In genomic region chr3:89417840-89418169, GRCm38 (mm10) we compare ENCODE assay signal across 8 mouse cellular contexts. TPM values are rescaled to one million over a fixed set of nuclear protein-coding genes. Genes with fewer than 3 reads are reported as not detected.
DNase-seq lines count a peak whose midpoint lies in the region; ATAC-seq and TF ChIP-seq lines count a peak whose summit lies in the region.

No protein-coding gene starts in this region.

- no peak for TF ChIP-seq POLR2A in testis, adult 2 months (IDR thresholded peaks at IDR 0.05; ENCODE audit: control insufficient read depth, low read depth, low read length)

- no peak for TF ChIP-seq CTCF in testis, adult 2 months (IDR thresholded peaks at IDR 0.05; ENCODE audit: control insufficient read depth, insufficient read depth, insufficient replicate concordance, low read depth, low read length)

- under 1% methylated on average over 20 of the region's 20 CpGs for WGBS in forebrain, embryonic 12.5 days
- WGBS in liver, embryonic 13.5 days (ENCODE audit: insufficient replicate concordance): under 1% methylated on average over 20 of the region's 20 CpGs
- WGBS in stomach, embryonic 16.5 days: under 1% methylated on average over 20 of the region's 20 CpGs

- H3K36me3 ChIP-seq in testis, adult 2 months (ENCODE audit: control insufficient read depth, insufficient read depth, low read length): peaks cover 1% of the 10 kb centered on the region; the same call in 1 of the 2 replicates
- peaks cover 29% of the 10 kb centered on the region for H3K36me3 ChIP-seq in forebrain, embryonic 12.5 days (replicated peaks)
- peaks cover 47% of the 10 kb centered on the region for H3K36me3 ChIP-seq in liver, embryonic 13.5 days
- peaks cover 18% of the 10 kb centered on the region for H3K36me3 ChIP-seq in stomach, embryonic 16.5 days (ENCODE audit: control insufficient read depth, insufficient read depth, low read length)

- H3K27ac ChIP-seq in testis, adult 2 months (ENCODE audit: control insufficient read depth, insufficient read depth, low read depth, low read length): peak overlapping the region; percentile 95
- H3K27ac ChIP-seq in forebrain, embryonic 12.5 days: peak overlapping the region; percentile 93
- H3K27ac ChIP-seq in liver, embryonic 13.5 days: peak overlapping the region; percentile 98
- peak overlapping the region; percentile 99 for H3K27ac ChIP-seq in stomach, embryonic 16.5 days (ENCODE audit: low read length)

- ATAC-seq in forebrain, embryonic 12.5 days (ENCODE audit: low FRiP score): peak; percentile 47
- peak; percentile 6 for ATAC-seq in liver, embryonic 13.5 days (ENCODE audit: low read depth)
- ATAC-seq in stomach, embryonic 16.5 days (ENCODE audit: insufficient read depth, low FRiP score): peak; percentile 12

- DNase-seq in testis, postnatal 10 days (ENCODE audit: low spot score): no peak
- no peak for DNase-seq in liver, embryonic 13.5 days
- DNase-seq in urinary bladder, postnatal 14 days (ENCODE audit: low spot score): no peak
- no peak for DNase-seq in cerebellum, adult 8-10 months
- DNase-seq in B cell, adult 2 months: no peak

- H3K27me3 ChIP-seq in testis, adult 2 months (ENCODE audit: control insufficient read depth, insufficient read depth, low read length): no peaks in the 10 kb centered on the region
- H3K27me3 ChIP-seq in forebrain, embryonic 12.5 days: no peaks in the 10 kb centered on the region
- H3K27me3 ChIP-seq in liver, embryonic 13.5 days: no peaks in the 10 kb centered on the region
- no peaks in the 10 kb centered on the region for H3K27me3 ChIP-seq in stomach, embryonic 16.5 days (ENCODE audit: control insufficient read depth, insufficient read depth, low read length)

- H3K4me2 ChIP-seq in forebrain, embryonic 12.5 days: peak overlapping the region; percentile 93
- peak overlapping the region; percentile 97 for H3K4me2 ChIP-seq in liver, embryonic 13.5 days
- peak overlapping the region; percentile 78 for H3K4me2 ChIP-seq in stomach, embryonic 16.5 days (ENCODE audit: low read depth, low read length)

- H3K4me1 ChIP-seq in testis, adult 2 months (ENCODE audit: control insufficient read depth, insufficient read depth, low read length): peaks cover 24% of the 10 kb centered on the region
- H3K4me1 ChIP-seq in forebrain, embryonic 12.5 days: peaks cover 47% of the 10 kb centered on the region
- H3K4me1 ChIP-seq in liver, embryonic 13.5 days (replicated peaks): peaks cover 56% of the 10 kb centered on the region
- H3K4me1 ChIP-seq in stomach, embryonic 16.5 days (ENCODE audit: control insufficient read depth, insufficient read depth, low read length): peaks cover 27% of the 10 kb centered on the region

- peak overlapping the region; percentile 94 for H3K4me3 ChIP-seq in testis, adult 2 months (ENCODE audit: control insufficient read depth, low read depth, low read length)
- H3K4me3 ChIP-seq in forebrain, embryonic 12.5 days (replicated peaks): peak overlapping the region; percentile 59
- peak overlapping the region; percentile 76 for H3K4me3 ChIP-seq in liver, embryonic 13.5 days (replicated peaks)
- peak overlapping the region; percentile 70 for H3K4me3 ChIP-seq in stomach, embryonic 16.5 days (replicated peaks; ENCODE audit: low read length)

- peak overlapping the region; percentile 70 for H3K9ac ChIP-seq in forebrain, embryonic 12.5 days
- H3K9ac ChIP-seq in liver, embryonic 13.5 days: peak overlapping the region; percentile 89
- H3K9ac ChIP-seq in stomach, embryonic 16.5 days (ENCODE audit: low read length): peak overlapping the region; percentile 74

- H3K9me3 ChIP-seq in forebrain, embryonic 12.5 days: no peaks in the 10 kb centered on the region
- 0 out of 2 replicates have a peak, but pooled peaks cover 2% of the 10 kb centered on the region for H3K9me3 ChIP-seq in liver, embryonic 13.5 days (replicated peaks)
- no peaks in the 10 kb centered on the region for H3K9me3 ChIP-seq in stomach, embryonic 16.5 days (replicated peaks; ENCODE audit: control insufficient read depth, low read length)

RNA-seq across cellular contexts. Expression of gene Cks1b, which starts 0.4 kb away (rescaled TPM):
- 14.7 and 16.5 TPM in 2 replicates for polyA plus RNA-seq in testis, adult 2 months (2012; rRNA removed)
- 363 and 395 TPM in 2 replicates for polyA plus RNA-seq in forebrain, embryonic 12.5 days (2016; fragmentation: Nextera tagmentation; extraction: Ambion mirVana)
- 282 and 301 TPM in 2 replicates for polyA plus RNA-seq in liver, embryonic 13.5 days (2015; fragmentation: Nextera tagmentation; extraction: Ambion mirVana)
- 322 and 323 TPM in 2 replicates for polyA plus RNA-seq in stomach, embryonic 16.5 days (2015; fragmentation: Nextera tagmentation; extraction: Ambion mirVana)

RNA-seq across cellular contexts. Expression of gene Shc1, which starts 0.4 kb away (rescaled TPM):
- 15.7 and 17.3 TPM in 2 replicates for polyA plus RNA-seq in testis, adult 2 months (2012; rRNA removed)
- polyA plus RNA-seq in forebrain, embryonic 12.5 days (2016; fragmentation: Nextera tagmentation; extraction: Ambion mirVana): 28.4 and 30.9 TPM in 2 replicates
- 42.3 and 51.4 TPM in 2 replicates for polyA plus RNA-seq in liver, embryonic 13.5 days (2015; fragmentation: Nextera tagmentation; extraction: Ambion mirVana)
- 96.5 and 103 TPM in 2 replicates for polyA plus RNA-seq in stomach, embryonic 16.5 days (2015; fragmentation: Nextera tagmentation; extraction: Ambion mirVana)

RNA-seq across cellular contexts. Expression of gene Flad1, which starts 6.1 kb away (rescaled TPM):
- 67.6 and 71.8 TPM in 2 replicates for polyA plus RNA-seq in testis, adult 2 months (2012; rRNA removed)
- 32.2 and 33.1 TPM in 2 replicates for polyA plus RNA-seq in forebrain, embryonic 12.5 days (2016; fragmentation: Nextera tagmentation; extraction: Ambion mirVana)
- polyA plus RNA-seq in liver, embryonic 13.5 days (2015; fragmentation: Nextera tagmentation; extraction: Ambion mirVana): 18.0 and 18.7 TPM in 2 replicates
- 27.5 and 28.6 TPM in 2 replicates for polyA plus RNA-seq in stomach, embryonic 16.5 days (2015; fragmentation: Nextera tagmentation; extraction: Ambion mirVana)

RNA-seq across cellular contexts. Expression of gene Pygo2, which starts 12.2 kb away (rescaled TPM):
- polyA plus RNA-seq in testis, adult 2 months (2012; rRNA removed): 18.1 and 19.6 TPM in 2 replicates
- 47.2 and 48.8 TPM in 2 replicates for polyA plus RNA-seq in forebrain, embryonic 12.5 days (2016; fragmentation: Nextera tagmentation; extraction: Ambion mirVana)
- polyA plus RNA-seq in liver, embryonic 13.5 days (2015; fragmentation: Nextera tagmentation; extraction: Ambion mirVana): 11.0 and 12.0 TPM in 2 replicates
- 21.1 and 23.4 TPM in 2 replicates for polyA plus RNA-seq in stomach, embryonic 16.5 days (2015; fragmentation: Nextera tagmentation; extraction: Ambion mirVana)

RNA-seq across cellular contexts. Expression of gene Lenep, which starts 15.2 kb away (rescaled TPM):
- polyA plus RNA-seq in testis, adult 2 months (2012; rRNA removed): not detected in 2 replicates
- polyA plus RNA-seq in forebrain, embryonic 12.5 days (2016; fragmentation: Nextera tagmentation; extraction: Ambion mirVana): 0.24 and 2.0 TPM in 2 replicates
- not detected in 2 replicates for polyA plus RNA-seq in liver, embryonic 13.5 days (2015; fragmentation: Nextera tagmentation; extraction: Ambion mirVana)
- polyA plus RNA-seq in stomach, embryonic 16.5 days (2015; fragmentation: Nextera tagmentation; extraction: Ambion mirVana): not detected in 2 replicates

Comparison
In these comparisons a context has a peak if more than half of its experiments do, and no peak if none do; other contexts are left out.
1. RNA of gene Cks1b, which starts 0.4 kb away (polyA plus RNA-seq): 363 to 395 TPM in forebrain, embryonic 12.5 days, 322 to 323 TPM in stomach, embryonic 16.5 days and 282 to 301 TPM in liver, embryonic 13.5 days; 14.7 to 16.5 TPM in testis, adult 2 months; every median in the first group is over 10 times any median in the second.
2. Peak in every context shown above with its lines, with median percentiles within 50 percentile points of each other: H3K27ac ChIP-seq, H3K4me3 ChIP-seq, ATAC-seq, H3K4me2 ChIP-seq and H3K9ac ChIP-seq.